Mouse (Mus musculus) forebrain, postnatal 0 days (tissue): ENCODE data around the gene Sh3rf1. TPM values are rescaled to one million over a fixed set of nuclear protein-coding genes. Genes with fewer than 3 reads are reported as not detected.

Source experiments
- ATAC-seq: fragments of 200-750 bp; cut with Nextera tagmentation; 2 replicates; pipeline ENCODE4 v1.8.0; 2017; ENCODE audit warnings: mild to moderate bottlenecking, moderate library complexity
- DNase-seq: peaks from one replicate; pipeline ENCODE4 v3.0.0-alpha.2; 2015
- H3K27ac ChIP-seq: fragments of 300-500 bp; sonication (generic); 2 replicates; pipeline ENCODE4 v1.5.1; 2014; ENCODE audit warnings: low read depth, mild to moderate bottlenecking, antibody characterized with exemption, low read length, moderate library complexity, mixed read lengths
- H3K27me3 ChIP-seq: fragments of 300-500 bp; sonication (generic); 2 replicates; pipeline ENCODE4 v1.6.1; 2014; ENCODE audit warnings: mild to moderate bottlenecking, low read length, mixed read lengths; ENCODE audit not compliant: insufficient read depth
- H3K36me3 ChIP-seq: fragments of 300-500 bp; sonication (generic); 2 replicates; pipeline ENCODE4 v1.6.1; 2014; ENCODE audit warnings: mild to moderate bottlenecking, moderate library complexity; ENCODE audit not compliant: insufficient read depth
- H3K4me1 ChIP-seq: fragments of 300-500 bp; sonication (generic); 2 replicates; pipeline ENCODE4 v1.6.1; 2014; ENCODE audit warnings: antibody characterized with exemption; ENCODE audit not compliant: insufficient read depth
- H3K4me2 ChIP-seq: fragments of 300-500 bp; sonication (generic); 2 replicates; pipeline ENCODE4 v1.6.1; 2014; ENCODE audit warnings: low read depth, mild to moderate bottlenecking, moderate library complexity
- H3K4me3 ChIP-seq: fragments of 300-500 bp; sonication (generic); 2 replicates; pipeline ENCODE4 v1.5.1; 2014; ENCODE audit warnings: low read depth, low read length, mixed read lengths
- H3K9ac ChIP-seq: fragments of 300-500 bp; sonication (generic); 2 replicates; pipeline ENCODE4 v1.6.1; 2014; ENCODE audit warnings: mild to moderate bottlenecking
- H3K9me3 ChIP-seq: fragments of 300-500 bp; sonication (generic); 2 replicates; pipeline ENCODE4 v1.6.1; 2016; ENCODE audit warnings: low read length
- CTCF ChIP-seq: sonication (generic); IDR thresholded peaks from 2 replicates; pipeline ENCODE4 v1.5.1; 2016; ENCODE audit warnings: antibody characterized with exemption, control low read depth, low read depth
- WGBS: fragments of 180-500 bp; shearing (Covaris S2); extraction: QIAGEN DNeasy Blood & Tissue Kit; methylation state at CpG from one replicate; pipeline ENCODE4 v1.1.7; 2014; 5-methylcytosine and 5-hydroxymethylcytosine counted together
- polyA plus RNA-seq: library from polyadenylated mRNA; unstranded; fragments of >200 nt; fragmentation: Nextera tagmentation; extraction: Ambion mirVana; gene quantifications from 2 replicates; pipeline ENCODE4 v1.2.1, GENCODE M21; 2015
- total RNA-seq: library from RNA; depleted of rRNA; stranded (reverse); fragments of >200 nt; gene quantifications from 2 replicates; pipeline ENCODE4 v1.2.3, GENCODE M21; 2014

Sh3rf1 gene
- total and polyA plus RNA-seq, 2 experiments from 2014 or later, result 27.3 to 35.4 TPM

GRCm38 (mm10) chr8:61340283-61340984 lies 116.8 kb downstream of the Sh3rf1 start:
- WGBS, result 89% methylated on average over 17 of the region's 17 CpGs
- no peak overlapping the region for H3K9ac ChIP-seq
- H3K27ac ChIP-seq, result no peak overlapping the region
- no peaks in the 10 kb centered on the region for H3K9me3 ChIP-seq
- H3K27me3 ChIP-seq, result no peaks in the 10 kb centered on the region
- ATAC-seq (no peak), DNase-seq (no peak)
- H3K36me3 ChIP-seq, result peaks cover 3% of the 10 kb centered on the region; the same call in 1 of the 2 replicates
- H3K4me2 ChIP-seq, result no peak overlapping the region
- TF ChIP-seq CTCF, result no peak
- no peaks in the 10 kb centered on the region for H3K4me1 ChIP-seq
- H3K4me3 ChIP-seq, result no peak overlapping the region

- Histone ChIP-seq H3K4me1 (no peaks in the 10 kb centered on the region), H3K27me3 (no peaks in the 10 kb centered on the region), H3K9me3 (no peaks in the 10 kb centered on the region), H3K4me2 (no peak overlapping the region), H3K9ac (no peak overlapping the region), H3K27ac (no peak overlapping the region), H3K4me3 (no peak overlapping the region), H3K36me3 (no peaks in the 10 kb centered on the region)
- ATAC-seq, result no peak
- TF ChIP-seq CTCF, result no peak
- WGBS, result 75% methylated on average over 12 of the region's 12 CpGs
- DNase-seq, result no peak
Observed at GRCm38 (mm10) chr8:61341587-61342441, 118.1 kb downstream of the Sh3rf1 start.

GRCm38 (mm10) chr8:61342473-61343026 lies 118.9 kb downstream of the Sh3rf1 start:
- ATAC-seq (no peak), DNase-seq (no peak)
- TF ChIP-seq CTCF, result no peak
- H3K4me1 ChIP-seq, result no peaks in the 10 kb centered on the region
- no peak overlapping the region for H3K4me3 ChIP-seq
- H3K27ac ChIP-seq, result no peak overlapping the region
- no peaks in the 10 kb centered on the region for H3K9me3 ChIP-seq
- no peak overlapping the region for H3K4me2 ChIP-seq
- H3K9ac ChIP-seq, result no peak overlapping the region
- 87% methylated on average over 7 of the region's 7 CpGs for WGBS
- H3K36me3 ChIP-seq, result no peaks in the 10 kb centered on the region
- no peaks in the 10 kb centered on the region for H3K27me3 ChIP-seq

- no peaks in the 10 kb centered on the region for H3K9me3 ChIP-seq
- no peak overlapping the region for H3K4me2 ChIP-seq
- H3K9ac ChIP-seq, result no peak overlapping the region
- H3K4me3 ChIP-seq, result no peak overlapping the region
- no peaks in the 10 kb centered on the region for H3K27me3 ChIP-seq
- peaks cover 3% of the 10 kb centered on the region for H3K36me3 ChIP-seq
- H3K4me1 ChIP-seq, result no peaks in the 10 kb centered on the region
- DNase-seq, result no peak
- ATAC-seq, result no peak
- no peak for TF ChIP-seq CTCF
- 90% methylated on average over 2 of the region's 2 CpGs for WGBS
- no peak overlapping the region for H3K27ac ChIP-seq
Observed at GRCm38 (mm10) chr8:61344435-61344834, 120.8 kb downstream of the Sh3rf1 start.

DNA sequence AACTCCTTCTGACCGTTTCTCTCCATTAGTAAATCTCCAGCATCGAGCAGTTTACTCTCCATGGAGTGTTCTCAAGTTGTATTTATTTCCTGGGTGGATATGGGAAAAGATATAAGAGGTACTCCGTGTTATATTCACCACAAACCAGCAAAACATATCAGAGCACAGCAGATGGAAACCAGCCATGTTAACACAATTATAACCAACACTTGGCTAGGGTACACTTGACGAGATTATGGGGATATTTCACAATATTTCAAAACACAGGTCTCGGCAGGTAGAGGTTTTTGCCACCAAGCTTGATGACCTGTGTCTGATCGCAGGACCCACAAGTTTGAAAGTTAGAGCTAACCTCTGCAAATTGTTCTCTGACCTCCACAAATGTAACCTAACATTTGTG lies 123.3 kb downstream of the Sh3rf1 start:
- no peak overlapping the region for H3K4me2 ChIP-seq
- H3K27me3 ChIP-seq, result no peaks in the 10 kb centered on the region
- no peaks in the 10 kb centered on the region for H3K4me1 ChIP-seq
- no peaks in the 10 kb centered on the region for H3K9me3 ChIP-seq
- no peak for TF ChIP-seq CTCF
- H3K9ac ChIP-seq, result no peak overlapping the region
- 95% methylated on average over 6 of the region's 6 CpGs for WGBS
- no peak for DNase-seq
- H3K27ac ChIP-seq, result no peak overlapping the region
- H3K36me3 ChIP-seq, result peaks cover 14% of the 10 kb centered on the region
- no peak for ATAC-seq
- no peak overlapping the region for H3K4me3 ChIP-seq

- WGBS, result 93% methylated on average over 6 of the region's 6 CpGs
Observed at GRCm38 (mm10) chr8:61347526-61347925, 123.9 kb downstream of the Sh3rf1 start.

DNA sequence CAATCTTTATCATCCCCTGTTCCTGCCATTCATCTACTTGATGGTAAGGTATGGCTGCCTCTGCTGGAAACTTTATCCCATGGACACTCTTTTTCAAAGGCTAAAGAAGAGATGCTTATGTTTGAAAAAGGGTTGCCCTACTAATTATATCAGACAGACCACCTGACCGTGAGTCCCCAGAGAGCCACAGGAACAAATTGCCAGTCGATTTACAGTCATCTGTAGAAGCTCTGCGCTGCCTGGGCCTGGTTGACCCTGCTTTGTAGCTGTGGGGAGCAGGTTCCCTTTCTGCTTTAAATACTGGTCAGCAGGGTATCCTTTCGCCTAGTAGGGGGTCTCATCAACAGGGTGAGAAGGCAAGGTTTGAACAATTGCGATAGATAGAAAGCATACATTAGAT lies 124.4 kb downstream of the Sh3rf1 start:
- Histone ChIP-seq H3K27ac (no peak overlapping the region), H3K4me1 (no peaks in the 10 kb centered on the region), H3K9ac (no peak overlapping the region), H3K36me3 (peaks cover 14% of the 10 kb centered on the region), H3K9me3 (no peaks in the 10 kb centered on the region), H3K4me2 (no peak overlapping the region), H3K4me3 (no peak overlapping the region), H3K27me3 (no peaks in the 10 kb centered on the region)
- 81% methylated on average over 5 of the region's 5 CpGs for WGBS
- ATAC-seq (no peak), DNase-seq (no peak)
- no peak for TF ChIP-seq CTCF

More at GRCm38 (mm10) chr8:61347526-61347925, 123.9 kb downstream of the Sh3rf1 start:
- H3K4me1 ChIP-seq, result no peaks in the 10 kb centered on the region
- H3K36me3 ChIP-seq, result peaks cover 14% of the 10 kb centered on the region
- no peak for TF ChIP-seq CTCF
- no peaks in the 10 kb centered on the region for H3K27me3 ChIP-seq
- H3K9me3 ChIP-seq, result no peaks in the 10 kb centered on the region
- ATAC-seq (no peak), DNase-seq (no peak)
- no peak overlapping the region for H3K4me3 ChIP-seq
- no peak overlapping the region for H3K27ac ChIP-seq
- no peak overlapping the region for H3K9ac ChIP-seq
- H3K4me2 ChIP-seq, result no peak overlapping the region
